Mouse (Mus musculus): ENCODE data around the gene Pdcd7. TPM values are rescaled to one million over a fixed set of nuclear protein-coding genes. Genes with fewer than 3 reads are reported as not detected.

The Pdcd7 gene
- total RNA-seq, 1 experiment from 2014 or later: 30.4 TPM

Other genes with a start within 250 kb of the Pdcd7 start
- 1.4 and 1.6 TPM in 2 replicates for gene Igdcc4, start 244.6 kb upstream of the Pdcd7 start, total RNA-seq (2017)
- gene Igdcc3, start 204.9 kb upstream of the Pdcd7 start, total RNA-seq (2017): not detected in 2 replicates
- gene Parp16, start 150.8 kb upstream of the Pdcd7 start, total RNA-seq (2017): 7.6 and 9.6 TPM in 2 replicates
- gene Cilp, start 80.9 kb upstream of the Pdcd7 start, total RNA-seq (2017): not detected in 2 replicates
- gene Clpx, start 51.8 kb upstream of the Pdcd7 start, total RNA-seq (2017): 54.9 and 60.3 TPM in 2 replicates
- gene Ubap1l, start 14.9 kb downstream of the Pdcd7 start, total RNA-seq (2017): 0.94 TPM in 1 of 2 replicates, not detected in the other
- 0.89 and 1.9 TPM in 2 replicates for gene Kbtbd13, start 45.5 kb downstream of the Pdcd7 start, total RNA-seq (2017)
- 1.9 and 2.8 TPM in 2 replicates for gene Rasl12, start 52.4 kb downstream of the Pdcd7 start, total RNA-seq (2017)
- gene Slc51b, start 76.9 kb downstream of the Pdcd7 start, total RNA-seq (2017): not detected in 2 replicates
- gene Mtfmt, start 89.7 kb downstream of the Pdcd7 start, total RNA-seq (2017): 17.7 and 21.0 TPM in 2 replicates
- 67.1 and 82.4 TPM in 2 replicates for gene Spg21, start 114.8 kb downstream of the Pdcd7 start, total RNA-seq (2017)
- not detected in 2 replicates for gene Ankdd1a, start 174.1 kb downstream of the Pdcd7 start, total RNA-seq (2017)
- 41.1 and 42.4 TPM in 2 replicates for gene Plekho2, start 233.9 kb downstream of the Pdcd7 start, total RNA-seq (2017)
- gene Pif1, start 241.1 kb downstream of the Pdcd7 start, total RNA-seq (2017): 6.7 and 6.8 TPM in 2 replicates

All from hematopoietic stem cell, adult 5-6 weeks (primary cell).